Mouse (Mus musculus): ENCODE measurements around the gene Crygc. TPM values are rescaled to one million over a fixed set of nuclear protein-coding genes. Genes with fewer than 3 reads are reported as not detected.
A peak's percentile ranks its signal among the peaks of the same experiment; 100 is the strongest.

The Crygc gene
- polyA plus RNA-seq, 1 experiment from 2014 or later = not detected

DNA sequence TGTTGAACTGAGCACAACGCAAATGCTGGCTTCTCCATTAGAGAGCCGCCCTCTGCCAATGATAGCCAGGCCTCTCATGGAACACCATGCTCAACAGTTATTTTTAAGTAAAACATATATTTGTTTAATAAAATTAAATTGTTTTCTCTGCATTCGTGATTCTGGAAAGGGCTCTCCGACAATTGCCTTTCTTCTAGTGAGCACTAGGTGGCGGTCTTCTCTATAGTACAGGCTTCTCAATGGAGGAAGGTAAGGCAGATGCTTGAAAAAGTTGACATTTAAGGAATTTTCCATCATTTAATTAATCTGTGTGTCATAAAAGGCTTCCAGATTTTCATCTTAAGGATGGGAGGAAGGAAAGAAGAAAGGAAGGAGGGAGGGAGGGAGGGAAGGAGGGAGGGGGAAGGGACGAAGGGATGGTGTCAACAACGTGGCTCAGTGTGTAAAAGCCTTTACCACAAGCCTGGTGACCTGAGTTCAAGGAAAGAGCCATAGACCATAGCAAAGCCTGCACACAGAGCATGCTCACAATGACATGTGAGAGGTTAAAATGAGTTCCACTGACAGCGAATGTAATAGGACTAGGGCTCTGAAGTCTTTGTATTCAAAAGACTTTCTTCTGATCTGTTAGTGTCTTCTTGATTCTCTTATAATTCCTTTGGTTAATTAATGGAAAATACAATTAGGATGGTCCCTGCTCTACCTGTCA, 26.9 kb downstream of the Crygc start:
- Histone ChIP-seq H3K9me3 (no peaks in the 10 kb centered on the region), H3K9ac (no peak overlapping the region), H3K27me3 (no peaks in the 10 kb centered on the region), H3K4me3 (no peak overlapping the region), H3K4me1 (peaks cover 2% of the 10 kb centered on the region; the same call in 1 of the 2 replicates), H3K27ac (no peak overlapping the region), H3K36me3 (no peaks in the 10 kb centered on the region), H3K4me2 (replicated peaks) (peak overlapping the region; percentile 37)
- no peak for ATAC-seq (ENCODE audit: low FRiP score, low read depth)
- 37% methylated on average over 8 of the region's 8 CpGs for WGBS

DNA sequence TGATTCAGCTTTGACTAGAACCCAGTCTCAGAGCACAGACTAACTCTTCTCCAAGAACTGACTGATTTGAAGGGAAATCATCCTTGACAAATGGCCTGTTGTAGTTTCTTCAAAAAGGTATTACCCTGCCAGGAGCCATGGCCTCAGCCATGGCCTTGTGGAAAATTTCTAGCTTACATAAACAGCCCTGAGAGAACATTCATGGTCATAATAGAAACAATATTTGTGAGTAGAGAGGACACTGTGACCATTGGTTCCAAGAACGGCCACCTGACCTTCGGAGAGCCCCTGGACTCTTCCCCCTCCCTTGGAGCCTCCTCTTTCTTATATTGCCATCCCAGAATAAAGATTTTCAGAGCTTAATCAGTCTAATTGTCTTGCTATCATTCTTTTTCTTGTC, 30.1 kb downstream of the Crygc start:
- Histone ChIP-seq H3K36me3 (no peaks in the 10 kb centered on the region), H3K27me3 (no peaks in the 10 kb centered on the region), H3K9ac (no peak overlapping the region), H3K4me2 (replicated peaks) (no peak overlapping the region), H3K9me3 (no peaks in the 10 kb centered on the region), H3K4me3 (no peak overlapping the region), H3K27ac (no peak overlapping the region), H3K4me1 (no peaks in the 10 kb centered on the region)
- WGBS = 76% methylated on average over 2 of the region's 2 CpGs
- no peak for ATAC-seq (ENCODE audit: low FRiP score, low read depth)

DNA sequence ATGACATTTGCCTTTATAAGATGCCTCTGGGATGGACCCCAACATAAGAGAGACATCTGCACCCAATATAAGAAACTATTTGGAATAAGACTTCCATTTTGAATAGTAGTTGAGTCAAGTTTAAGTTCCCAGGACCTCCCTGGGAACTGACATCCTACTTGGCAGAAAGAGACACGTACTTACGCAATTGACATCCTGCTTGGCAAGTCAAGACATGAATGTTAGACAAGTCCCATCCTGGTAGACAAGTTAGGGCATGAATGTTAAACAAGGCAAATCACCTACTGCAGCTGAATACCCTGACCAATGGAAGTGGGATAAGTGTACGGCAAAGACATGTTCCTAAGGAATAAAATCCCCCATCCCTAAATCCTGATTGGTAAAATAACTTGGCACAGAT, 31.7 kb downstream of the Crygc start:
- H3K4me2 ChIP-seq (replicated peaks) = no peak overlapping the region
- ATAC-seq (ENCODE audit: low FRiP score, low read depth) = no peak
- WGBS = 90% methylated on average over 3 of the region's 3 CpGs
- H3K27me3 ChIP-seq = no peaks in the 10 kb centered on the region
- no peaks in the 10 kb centered on the region for H3K36me3 ChIP-seq
- no peak overlapping the region for H3K4me3 ChIP-seq
- no peaks in the 10 kb centered on the region for H3K9me3 ChIP-seq
- no peak overlapping the region for H3K9ac ChIP-seq
- H3K4me1 ChIP-seq = no peaks in the 10 kb centered on the region
- H3K27ac ChIP-seq = no peak overlapping the region

DNA sequence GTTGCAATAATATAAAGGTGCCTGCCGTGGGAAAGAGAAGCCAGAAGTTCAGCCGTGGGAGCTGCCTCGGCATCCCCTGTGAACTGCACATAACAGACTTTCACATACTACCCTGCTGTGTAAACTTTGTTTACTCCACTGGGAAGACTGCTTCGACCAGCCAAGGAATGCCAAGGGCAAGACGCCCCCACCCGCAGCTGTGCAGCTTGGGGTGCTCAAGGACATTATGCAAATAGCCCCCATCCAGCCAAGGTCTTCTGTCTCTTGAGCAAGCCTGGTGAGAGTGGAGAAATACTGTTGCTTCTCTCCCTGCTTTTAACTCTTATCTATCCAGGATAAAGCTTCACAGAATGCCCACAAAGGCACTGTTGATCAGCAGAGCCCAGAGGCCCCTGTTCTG, 32.7 kb downstream of the Crygc start:
- 0 out of 2 replicates have a peak, but pooled peaks cover under 1% of the 10 kb centered on the region for H3K4me1 ChIP-seq
- 79% methylated on average over 6 of the region's 6 CpGs for WGBS
- no peaks in the 10 kb centered on the region for H3K36me3 ChIP-seq
- no peaks in the 10 kb centered on the region for H3K27me3 ChIP-seq
- H3K4me3 ChIP-seq = no peak overlapping the region
- no peak for ATAC-seq (ENCODE audit: low FRiP score, low read depth)
- H3K4me2 ChIP-seq (replicated peaks) = no peak overlapping the region
- no peaks in the 10 kb centered on the region for H3K9me3 ChIP-seq
- no peak overlapping the region for H3K27ac ChIP-seq
- H3K9ac ChIP-seq = no peak overlapping the region

DNA sequence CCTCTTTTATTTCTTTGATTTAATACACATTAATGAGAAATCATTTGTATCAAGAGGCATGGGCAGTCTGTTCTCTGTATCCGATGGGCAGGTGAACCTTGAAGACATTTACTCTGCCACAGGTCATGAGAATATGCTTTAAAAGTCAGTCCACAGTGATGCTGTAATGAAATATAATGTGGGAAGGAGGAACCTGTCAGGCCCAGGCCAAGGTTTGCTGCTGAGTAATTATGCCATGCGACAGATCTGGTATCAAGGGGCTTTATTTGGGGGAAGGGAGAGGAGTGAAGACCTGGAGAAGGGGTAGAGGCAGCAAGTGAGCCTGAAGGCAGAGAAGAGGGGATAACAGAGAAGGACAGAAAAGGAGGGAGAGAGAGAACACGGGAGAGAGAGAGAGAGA, 33.8 kb downstream of the Crygc start:
- Histone ChIP-seq H3K27me3 (no peaks in the 10 kb centered on the region), H3K9me3 (no peaks in the 10 kb centered on the region), H3K27ac (no peak overlapping the region), H3K4me3 (no peak overlapping the region), H3K4me1 (0 out of 2 replicates have a peak, but pooled peaks cover 10% of the 10 kb centered on the region), H3K9ac (no peak overlapping the region), H3K36me3 (no peaks in the 10 kb centered on the region), H3K4me2 (replicated peaks) (no peak overlapping the region)
- WGBS = 58% methylated on average over 3 of the region's 3 CpGs
- no peak for ATAC-seq (ENCODE audit: low FRiP score, low read depth)

DNA sequence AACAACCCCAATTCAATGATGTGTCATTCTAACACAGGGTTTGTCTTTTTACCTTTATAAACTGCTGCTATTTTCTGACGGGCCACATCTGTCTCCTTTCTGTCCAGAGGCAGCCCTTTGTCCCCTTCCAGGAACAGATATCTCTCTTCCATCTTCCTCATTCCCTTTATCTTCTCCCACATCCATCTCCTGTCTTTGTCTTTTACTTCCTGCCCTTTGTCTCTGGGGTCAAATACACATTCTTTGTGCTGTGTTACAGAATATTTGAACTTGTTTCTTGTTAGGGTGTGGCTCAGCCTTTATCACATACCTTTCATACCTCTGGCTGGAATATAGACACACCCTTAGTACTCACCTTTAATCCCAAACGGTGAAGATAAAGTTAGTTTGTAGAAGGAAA, 35.9 kb downstream of the Crygc start:
- Histone ChIP-seq H3K36me3 (no peaks in the 10 kb centered on the region), H3K4me3 (no peak overlapping the region), H3K27me3 (no peaks in the 10 kb centered on the region), H3K4me2 (replicated peaks) (no peak overlapping the region), H3K27ac (no peak overlapping the region), H3K9ac (no peak overlapping the region), H3K9me3 (no peaks in the 10 kb centered on the region), H3K4me1 (0 out of 2 replicates have a peak, but pooled peaks cover 11% of the 10 kb centered on the region)
- ATAC-seq (ENCODE audit: low FRiP score, low read depth) = no peak
- 83% methylated on average over 2 of the region's 2 CpGs for WGBS

DNA sequence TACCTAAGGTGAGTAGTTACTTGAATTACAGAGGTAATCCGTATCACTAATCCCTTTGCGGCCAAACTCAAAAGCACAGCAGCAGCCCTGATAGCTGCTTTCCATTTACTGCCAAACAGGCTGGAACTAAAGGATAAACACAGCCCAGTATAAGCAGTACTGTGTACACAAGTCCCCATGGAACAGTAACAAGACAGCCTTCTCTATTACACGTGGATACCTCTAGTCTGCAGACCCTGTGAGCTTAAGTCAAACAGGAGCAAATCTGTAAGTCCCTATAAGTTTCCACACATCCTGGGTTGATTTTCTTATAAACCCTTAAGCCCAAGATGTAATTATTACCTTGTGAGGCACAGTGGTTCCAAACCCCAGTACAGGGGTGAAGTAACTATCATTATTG, 38.0 kb downstream of the Crygc start:
- ATAC-seq (ENCODE audit: low FRiP score, low read depth) = peak; percentile 66; the same call in 1 of the 2 replicates
- H3K9me3 ChIP-seq = no peaks in the 10 kb centered on the region
- no peaks in the 10 kb centered on the region for H3K27me3 ChIP-seq
- no peak overlapping the region for H3K4me3 ChIP-seq
- H3K36me3 ChIP-seq = no peaks in the 10 kb centered on the region
- no peak overlapping the region for H3K9ac ChIP-seq
- 9% methylated on average over 3 of the region's 3 CpGs for WGBS
- H3K4me2 ChIP-seq (replicated peaks) = no peak overlapping the region; the same call in 1 of the 2 replicates
- H3K4me1 ChIP-seq = 0 out of 2 replicates have a peak, but pooled peaks cover 11% of the 10 kb centered on the region
- H3K27ac ChIP-seq = no peak overlapping the region

DNA sequence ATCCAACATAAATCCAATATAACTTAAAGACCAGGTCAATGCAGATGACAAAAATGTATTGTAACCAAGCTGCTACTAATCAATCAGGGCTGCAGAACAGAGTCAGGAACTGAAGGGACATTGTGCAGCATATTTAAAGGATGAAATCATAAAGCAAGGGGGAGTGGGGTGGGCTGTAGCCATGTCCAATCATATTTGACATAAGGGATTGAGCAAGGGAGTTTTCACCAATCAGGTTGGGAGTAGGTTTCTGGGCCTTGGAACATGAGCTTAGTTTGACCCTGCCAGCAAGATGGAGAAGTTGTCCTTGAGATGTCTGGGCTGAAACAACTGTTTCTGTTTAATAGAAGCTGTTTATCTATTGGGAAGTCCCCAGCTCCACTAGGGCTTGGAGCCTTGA, 40.8 kb downstream of the Crygc start, which contains the start of gene Akr1cl:
Gene Akr1cl, minus strand, starts transcription at position 119 of the 400 bp plus-strand sequence.
- H3K9ac ChIP-seq = no peak within 1 kb of the TSS
- 0 out of 2 replicates have a peak, but pooled peaks cover 11% of the 10 kb centered on the region for H3K4me1 ChIP-seq
- H3K9me3 ChIP-seq = no peaks in the 10 kb centered on the region
- H3K4me2 ChIP-seq (replicated peaks) = no peak within 1 kb of the TSS
- no peak within 1 kb of the TSS for H3K4me3 ChIP-seq
- no peaks in the 10 kb centered on the region for H3K27me3 ChIP-seq
- no peak for ATAC-seq (ENCODE audit: low FRiP score, low read depth)
- no peak within 1 kb of the TSS for H3K27ac ChIP-seq
- H3K36me3 ChIP-seq = no peaks in the 10 kb centered on the region

DNA sequence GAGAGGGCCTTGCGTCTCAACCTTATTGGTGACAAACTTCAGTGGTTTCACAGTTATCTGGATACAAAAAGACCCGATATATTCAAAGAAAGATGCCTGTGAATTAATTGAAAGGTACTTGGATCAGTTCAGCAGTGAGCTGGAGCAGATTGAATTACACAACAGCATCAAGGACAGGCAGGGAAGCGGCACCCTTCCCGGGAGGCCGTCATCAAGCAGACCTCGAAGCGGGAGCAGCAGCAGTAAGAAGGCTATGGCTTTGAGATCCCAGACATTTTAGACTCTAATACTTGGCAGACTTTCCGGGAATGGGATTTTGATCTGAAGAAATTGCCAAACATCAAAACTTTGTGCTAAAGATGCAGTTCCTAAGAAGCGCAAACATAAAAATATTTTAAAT, 45.3 kb downstream of the Crygc start:
- WGBS = 74% methylated on average over 9 of the region's 9 CpGs
- Histone ChIP-seq H3K9me3 (no peaks in the 10 kb centered on the region), H3K36me3 (no peaks in the 10 kb centered on the region), H3K9ac (no peak overlapping the region), H3K4me2 (replicated peaks) (no peak overlapping the region), H3K27ac (no peak overlapping the region), H3K4me3 (no peak overlapping the region), H3K4me1 (no peaks in the 10 kb centered on the region), H3K27me3 (no peaks in the 10 kb centered on the region)
- no peak for ATAC-seq (ENCODE audit: low FRiP score, low read depth)

Other genes with a start within 250 kb of the Crygc start
- 7.3 and 9.5 TPM in 2 replicates for gene Plekhm3, start 116.9 kb downstream of the Crygc start, polyA plus RNA-seq (2015; fragmentation: Nextera tagmentation; extraction: Ambion mirVana)
- 0.27 and 0.36 TPM in 2 replicates for gene Akr1cl, start 40.9 kb downstream of the Crygc start, polyA plus RNA-seq (2015; fragmentation: Nextera tagmentation; extraction: Ambion mirVana)
- not detected in 2 replicates for gene Cryge, start 22.5 kb downstream of the Crygc start, polyA plus RNA-seq (2015; fragmentation: Nextera tagmentation; extraction: Ambion mirVana)
- gene Crygd, start 10.2 kb downstream of the Crygc start, polyA plus RNA-seq (2015; fragmentation: Nextera tagmentation; extraction: Ambion mirVana) = not detected in 2 replicates
- 0.33 TPM in 1 of 2 replicates, not detected in the other for gene Crygb, start 8.6 kb upstream of the Crygc start, polyA plus RNA-seq (2015; fragmentation: Nextera tagmentation; extraction: Ambion mirVana)
- gene Cryga, start 29.7 kb upstream of the Crygc start, polyA plus RNA-seq (2015; fragmentation: Nextera tagmentation; extraction: Ambion mirVana) = not detected in 2 replicates
- gene Gm28845, start 45.9 kb upstream of the Crygc start, polyA plus RNA-seq (2015; fragmentation: Nextera tagmentation; extraction: Ambion mirVana) = not detected in 2 replicates
- gene D630023F18Rik, start 49.5 kb upstream of the Crygc start, polyA plus RNA-seq (2015; fragmentation: Nextera tagmentation; extraction: Ambion mirVana) = 0.13 and 0.33 TPM in 2 replicates
- 132 and 146 TPM in 2 replicates for gene Idh1, start 112.8 kb upstream of the Crygc start, polyA plus RNA-seq (2015; fragmentation: Nextera tagmentation; extraction: Ambion mirVana)
- gene Pikfyve, start 113.0 kb upstream of the Crygc start, polyA plus RNA-seq (2015; fragmentation: Nextera tagmentation; extraction: Ambion mirVana) = 11.9 and 14.2 TPM in 2 replicates
- 0.15 and 0.18 TPM in 2 replicates for gene Pth2r, start 208.4 kb upstream of the Crygc start, polyA plus RNA-seq (2015; fragmentation: Nextera tagmentation; extraction: Ambion mirVana)